Mouse (Mus musculus) CH12F3 (cell line): ENCODE results near the gene Usp35.

Experiments used
- in situ Hi-C: fragments of 300-500 bp; cut with MboI; formaldehyde crosslinking; loops from 2 replicates; pipeline ENCODE4 v1.14.3; 2020; ENCODE audit warnings: low sequenced_read_pairs

Usp35 gene

DNA sequence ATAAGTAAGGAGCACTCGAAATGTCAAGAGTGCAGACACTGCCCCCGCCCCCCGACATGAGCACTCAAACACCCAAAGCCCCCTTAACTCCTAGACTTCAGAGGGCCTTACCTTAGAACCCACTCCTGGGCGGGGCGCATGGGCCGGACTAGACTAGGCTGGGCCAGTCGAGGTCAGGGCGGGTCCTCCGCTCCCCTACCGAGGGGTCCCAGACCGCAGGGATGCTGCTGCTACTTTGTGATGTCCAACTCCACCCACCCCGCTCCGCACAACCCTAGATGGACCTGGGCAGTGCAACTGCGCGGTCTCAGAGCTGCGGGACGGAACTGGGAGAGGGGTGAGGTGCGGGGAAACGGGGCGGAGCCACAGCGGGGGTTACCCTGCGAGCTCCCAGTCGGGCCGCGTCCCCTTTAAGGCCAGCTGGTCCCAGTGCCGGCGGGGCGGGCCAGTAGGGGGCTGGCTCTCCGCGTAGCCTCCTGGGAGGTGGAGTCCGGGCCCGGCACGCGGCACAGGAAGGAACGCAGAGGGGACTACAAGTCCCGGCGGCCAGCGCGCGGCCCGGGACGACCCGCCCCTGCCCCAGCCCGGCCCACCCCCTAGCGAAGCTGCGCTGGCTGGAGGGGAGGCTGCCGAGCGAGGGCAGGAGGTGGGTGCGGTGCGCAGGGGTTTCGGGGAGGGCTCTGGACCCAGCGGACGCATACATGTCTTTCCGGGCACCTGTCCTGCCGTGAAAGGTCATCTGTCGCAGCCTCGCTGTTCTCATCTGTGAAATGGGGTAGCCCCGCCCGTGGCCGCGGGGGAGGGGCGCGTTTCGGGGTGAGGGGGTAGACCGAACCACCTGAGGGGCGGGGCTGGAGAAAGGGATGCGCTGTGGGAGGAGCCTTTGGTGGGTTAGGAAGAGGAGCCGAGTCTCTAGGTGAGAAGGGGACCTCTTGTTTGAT lies at the start of gene Usp35, which contains the start of gene Kctd21:
TSS of gene Usp35 (minus strand) at position 295 of the 941 bp plus-strand sequence.
TSS of gene Kctd21 (plus strand) at position 602 of the 941 bp plus-strand sequence.
- in situ Hi-C loops: no loop called here

DNA sequence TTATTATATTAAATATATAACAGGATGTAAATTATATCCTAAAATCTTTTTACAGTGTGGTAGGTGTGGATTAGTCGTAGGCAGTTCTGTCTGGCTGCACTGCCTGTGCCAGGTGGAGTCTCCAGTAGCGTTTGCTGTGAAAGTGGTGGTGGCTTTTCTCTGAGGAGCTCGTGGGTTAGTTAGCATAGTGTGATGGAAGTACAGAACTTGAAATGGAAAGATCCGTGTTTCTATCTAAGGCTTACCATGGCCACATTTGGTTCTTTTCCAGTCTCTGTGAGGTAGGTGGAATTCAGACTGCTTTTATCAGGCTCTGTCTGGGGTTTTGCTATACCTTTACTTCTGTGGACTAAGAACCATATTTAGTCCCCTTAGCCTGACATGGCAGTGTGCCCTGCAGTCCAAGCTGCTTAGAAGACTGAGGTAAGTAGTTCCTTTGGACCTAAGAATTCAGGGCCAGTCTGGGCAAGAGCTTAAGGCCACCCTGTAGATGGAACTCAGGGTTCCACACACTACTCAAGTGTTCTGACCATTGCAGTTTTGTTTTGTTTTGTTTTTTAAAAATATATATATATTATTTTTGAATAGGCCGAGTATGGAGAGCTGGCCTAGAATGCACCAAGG lies 48.8 kb upstream of the Usp35 start:
- in situ Hi-C loops: no loop called here

DNA sequence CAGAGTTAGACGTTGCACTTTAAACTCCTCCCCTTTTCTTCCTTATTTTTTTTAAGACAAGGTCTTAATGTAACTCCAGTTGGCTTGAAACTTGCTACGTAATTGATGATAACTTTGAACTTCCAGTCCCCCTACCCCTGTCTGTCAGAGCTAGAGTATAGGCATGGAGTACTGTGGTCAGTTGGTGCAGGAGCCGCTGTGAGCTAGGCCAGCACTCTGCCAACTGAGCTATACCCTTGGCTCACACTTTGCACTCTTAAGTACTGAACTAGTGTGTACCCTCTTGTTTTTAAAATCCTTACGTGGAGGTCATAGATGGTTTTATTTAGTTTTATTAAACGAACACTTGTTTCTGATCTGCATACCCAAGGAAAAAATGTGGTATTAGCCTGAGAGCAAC lies 47.5 kb upstream of the Usp35 start:
- in situ Hi-C loops: no loop called here

GRCm38 (mm10) chr7:97375906-97376305 lies 44.1 kb upstream of the Usp35 start:
- in situ Hi-C loops: no loop called here

GRCm38 (mm10) chr7:97375101-97375500 lies 43.3 kb upstream of the Usp35 start:
- in situ Hi-C loops: no loop called here

DNA sequence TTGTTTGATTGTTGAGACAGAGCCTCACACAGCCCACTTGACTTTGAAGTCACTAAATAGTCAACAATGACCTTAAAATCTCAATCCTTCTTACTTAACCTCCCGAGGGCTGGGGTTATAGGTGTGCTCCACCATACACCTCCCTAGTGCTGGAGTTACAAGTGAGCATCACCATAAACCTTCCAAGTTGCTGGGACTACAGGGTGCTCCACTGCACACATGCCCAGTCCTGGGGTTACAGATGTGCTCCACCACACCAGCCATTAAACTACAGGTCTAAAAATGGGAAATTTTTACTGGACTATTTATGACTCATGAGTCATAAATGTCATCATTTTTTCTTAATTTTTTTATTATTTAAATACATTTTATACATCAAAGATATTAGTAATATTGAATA lies 34.1 kb upstream of the Usp35 start:
- in situ Hi-C loops: no loop called here

GRCm38 (mm10) chr7:97361467-97361866 lies 29.6 kb upstream of the Usp35 start:
- in situ Hi-C loops: no loop called here

- in situ Hi-C loops: no loop called here
Observed at GRCm38 (mm10) chr7:97360955-97361354, 29.1 kb upstream of the Usp35 start.

DNA sequence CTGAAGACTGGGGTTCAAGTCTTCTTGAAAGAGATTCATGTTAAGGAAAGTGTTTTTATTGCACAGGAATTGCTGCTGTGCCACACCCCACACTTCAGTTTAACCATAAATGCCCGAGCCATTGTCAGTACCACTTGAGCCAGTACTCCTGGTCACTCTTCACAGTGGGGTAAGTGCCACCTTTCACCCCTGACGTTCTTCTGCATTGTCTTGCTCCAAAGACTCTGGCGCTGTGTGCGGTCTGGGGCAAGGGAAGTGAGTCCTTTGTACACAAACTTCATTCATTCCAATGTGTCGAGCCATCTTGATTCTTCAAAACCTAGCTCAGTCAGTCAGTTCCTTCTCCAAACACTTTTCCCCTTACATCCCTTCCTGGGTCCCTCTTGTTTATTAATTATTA lies 28.3 kb upstream of the Usp35 start:
- in situ Hi-C loops: no loop called here

DNA sequence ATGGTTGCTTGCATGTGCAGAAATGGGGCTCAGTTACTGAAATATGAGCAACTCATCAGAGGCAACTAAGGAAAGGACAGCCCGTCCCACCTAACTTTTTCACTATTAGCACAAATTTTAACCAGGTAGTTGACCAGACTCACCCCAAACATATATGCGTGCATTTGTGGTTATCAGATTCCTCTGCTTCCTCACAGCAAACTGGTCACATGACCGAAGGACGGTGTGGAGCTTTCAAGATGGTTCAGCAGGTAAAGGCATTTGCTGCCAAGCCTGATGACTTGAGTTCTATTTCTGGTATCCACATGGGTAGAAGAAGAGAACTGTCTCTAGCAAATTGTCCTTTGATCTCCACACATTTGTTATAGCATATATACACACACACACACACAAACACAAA lies 26.5 kb upstream of the Usp35 start:
- in situ Hi-C loops: no loop called here

DNA sequence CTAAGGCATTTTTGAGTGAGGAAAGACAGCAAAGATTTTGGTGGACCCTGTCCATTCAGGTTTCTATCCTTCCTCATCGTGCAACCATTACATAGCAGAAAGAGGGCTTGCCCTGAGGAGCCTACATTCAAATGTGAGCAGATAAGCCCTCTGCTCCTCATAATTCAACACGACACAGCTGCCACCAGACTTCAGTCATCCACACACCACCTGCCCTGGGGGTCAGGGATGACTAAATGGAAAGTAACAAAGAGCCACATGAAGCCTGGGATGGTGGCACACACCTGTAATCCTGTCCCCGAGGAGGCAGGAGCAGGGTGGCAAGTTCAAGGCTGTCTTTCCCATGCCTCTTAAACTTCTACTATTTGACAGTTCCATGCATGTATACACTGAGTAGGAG lies 26.0 kb upstream of the Usp35 start:
- in situ Hi-C loops: no loop called here

GRCm38 (mm10) chr7:97356875-97357276 lies 25.1 kb upstream of the Usp35 start:
- in situ Hi-C loops: no loop called here

DNA sequence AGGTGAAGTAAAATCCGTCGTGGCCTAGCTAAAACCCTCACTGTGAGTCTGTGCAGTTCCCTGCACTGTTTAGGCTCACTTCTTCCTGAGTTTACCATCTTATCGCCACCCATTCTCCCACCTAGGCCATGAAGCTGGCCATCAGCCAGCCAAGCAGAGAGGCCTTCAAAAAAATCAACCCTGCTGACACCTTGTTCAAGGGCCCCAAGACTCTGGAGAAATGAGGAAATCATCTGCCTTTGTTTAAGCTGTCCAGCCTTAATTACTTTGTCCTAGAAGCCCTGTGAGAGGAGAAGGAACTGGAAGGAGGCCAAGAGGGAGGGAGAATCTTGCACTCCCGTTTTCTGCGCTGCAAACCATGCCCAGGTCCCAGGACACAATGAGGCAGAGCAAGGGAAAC lies 24.4 kb upstream of the Usp35 start:
- in situ Hi-C loops: no loop called here

DNA sequence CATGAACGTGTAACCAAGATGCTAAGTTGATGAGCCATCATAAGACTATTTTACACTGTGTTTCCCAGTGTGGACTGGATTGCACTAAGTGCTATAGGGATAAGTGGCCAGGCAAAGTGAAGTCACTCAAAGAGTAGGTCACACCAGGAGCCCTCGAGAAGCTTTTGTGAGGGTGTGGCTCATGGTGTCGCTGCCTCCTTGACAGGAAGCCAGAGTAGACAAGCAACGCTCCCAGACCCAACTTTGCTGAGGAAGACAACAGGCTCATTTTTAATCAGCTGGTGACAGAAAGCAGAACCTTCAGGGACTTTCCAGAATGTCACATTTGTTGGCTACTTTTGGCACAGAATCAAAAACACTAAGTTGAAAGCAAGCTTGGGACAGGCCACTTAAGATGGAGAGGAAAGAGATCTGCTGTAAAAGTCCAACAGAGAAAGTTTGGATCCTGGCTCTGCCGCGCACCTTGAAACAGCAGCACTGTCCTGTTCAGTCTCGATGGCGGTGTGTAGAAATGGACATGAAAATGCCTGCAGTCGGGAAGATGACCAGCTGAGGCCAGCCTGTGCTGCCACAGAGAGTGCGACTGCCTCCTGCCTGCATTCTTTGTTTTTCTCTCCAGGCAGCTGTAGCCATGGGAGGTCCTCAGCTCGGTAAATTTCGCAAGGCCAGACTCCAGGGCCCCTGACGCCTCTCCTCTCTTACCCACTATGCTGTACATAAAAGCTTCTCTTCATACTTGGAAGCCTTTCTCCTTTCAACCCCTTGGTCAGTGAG lies 23.4 kb upstream of the Usp35 start:
- in situ Hi-C loops: no loop called here

GRCm38 (mm10) chr7:97353356-97353755 lies 21.5 kb upstream of the Usp35 start:
- in situ Hi-C loops: no loop called here

GRCm38 (mm10) chr7:97351792-97352513 lies 20.1 kb upstream of the Usp35 start:
- in situ Hi-C loops: no loop called here

- in situ Hi-C loops: no loop called here
Observed at GRCm38 (mm10) chr7:97350891-97351290, 19.1 kb upstream of the Usp35 start.

- in situ Hi-C loops: no loop called here
Observed at GRCm38 (mm10) chr7:97349438-97349837, 17.6 kb upstream of the Usp35 start.

DNA sequence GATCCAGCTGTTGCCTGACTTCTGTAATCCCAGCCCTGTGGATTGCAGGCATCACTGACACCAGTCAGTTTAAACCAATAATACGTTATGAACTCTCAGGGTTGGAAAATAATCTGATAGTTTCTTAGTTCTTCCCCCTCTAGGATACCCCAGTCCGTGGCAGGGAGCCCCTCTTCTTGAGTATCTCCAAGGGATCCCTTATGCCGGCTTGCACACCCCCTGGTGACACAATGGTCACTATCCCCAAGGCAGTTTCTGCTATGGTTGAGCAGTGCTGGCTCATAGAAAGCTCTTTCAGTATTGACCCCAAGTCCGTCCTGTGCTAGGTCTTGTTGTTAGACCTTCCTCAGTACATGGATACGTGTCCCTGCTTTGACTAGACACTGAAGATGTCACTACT lies 17.0 kb upstream of the Usp35 start:
- in situ Hi-C loops: no loop called here

DNA sequence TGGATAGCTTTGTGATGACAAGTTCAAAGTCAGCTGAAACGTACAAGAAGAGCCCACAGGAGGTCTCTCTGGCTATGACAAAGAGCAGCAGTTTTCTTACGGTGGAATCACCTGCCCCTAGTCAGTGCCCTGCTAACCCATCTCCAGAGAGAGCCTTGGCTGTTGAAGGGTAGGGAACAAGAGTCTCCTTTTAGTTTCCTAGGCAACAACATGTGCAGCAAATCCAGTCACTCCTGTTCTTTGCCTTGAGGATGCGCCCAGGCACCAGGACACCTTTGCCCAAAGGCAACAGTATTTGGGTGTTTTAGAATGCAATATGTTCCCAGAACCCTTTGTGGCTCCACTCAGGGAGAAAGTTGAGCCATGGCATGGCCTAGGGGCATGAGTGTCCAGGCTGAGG lies 16.5 kb upstream of the Usp35 start:
- in situ Hi-C loops: no loop called here

DNA sequence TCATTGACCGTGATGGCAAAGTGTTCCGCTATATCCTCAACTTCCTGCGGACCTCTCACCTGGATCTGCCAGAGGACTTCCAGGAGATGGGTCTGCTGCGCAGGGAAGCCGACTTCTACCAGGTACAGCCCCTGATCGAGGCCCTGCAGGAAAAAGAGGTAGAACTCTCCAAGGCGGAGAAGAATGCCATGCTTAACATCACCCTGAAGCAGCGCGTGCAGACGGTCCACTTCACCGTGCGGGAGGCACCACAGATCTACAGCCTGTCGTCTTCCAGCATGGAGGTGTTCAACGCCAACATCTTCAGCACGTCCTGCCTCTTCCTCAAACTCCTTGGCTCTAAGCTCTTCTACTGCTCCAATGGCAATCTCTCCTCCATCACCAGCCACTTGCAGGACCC lies 15.6 kb upstream of the Usp35 start:
- in situ Hi-C loops: no loop called here
